Mouse (Mus musculus): ENCODE results near the gene Sstr3.

DNA sequence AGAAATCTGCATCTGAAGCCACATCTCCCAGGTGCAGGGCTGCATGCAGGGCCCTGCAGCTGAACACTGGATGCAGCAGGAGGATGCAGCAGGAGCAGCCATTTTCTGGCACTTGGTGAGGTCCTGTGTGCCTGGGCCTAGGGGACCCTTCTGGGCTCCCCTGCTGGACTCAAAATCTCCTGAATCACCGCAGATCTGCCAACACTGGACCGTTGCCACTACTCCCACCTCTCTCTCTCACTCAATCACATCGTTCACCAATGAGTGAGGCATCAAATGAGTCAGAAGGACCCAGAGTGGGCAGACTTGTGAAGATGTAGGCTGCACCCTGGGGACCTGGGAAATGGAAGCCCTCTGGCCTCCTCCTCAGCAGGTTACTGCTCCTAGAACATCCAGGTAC is 3.4 kb downstream of the Sstr3 start:
- TF ChIP-seq GATA1 (IDR thresholded peaks at IDR 0.05; ENCODE audit: borderline replicate concordance, low read length) (no peak), FLI1 (IDR thresholded peaks at IDR 0.05; ENCODE audit: low read length) (no peak)

Measured in megakaryocyte, embryonic 14.5 days (primary cell).